Mouse (Mus musculus) heart, postnatal 36 days (tissue): ENCODE measurements around the gene Cpt2. TPM values are rescaled to one million over a fixed set of nuclear protein-coding genes. Genes with fewer than 3 reads are reported as not detected.

Source experiments
- DNase-seq, 2 experiments: peaks; one replicate each; pipeline ENCODE4 v3.0.0; 2021 to 2022
- intact Hi-C: fragments of 180-260 bp; cut with DNase I; formaldehyde crosslinking; loops from one replicate; pipeline ENCODE4 v1.15.1; 2025
- total RNA-seq, 2 experiments: library from RNA; stranded (reverse); gene quantifications; 2 replicates each; pipeline ENCODE4 v1.2.3; 2021

The Cpt2 gene
- 100 to 1,000 TPM; 308 to 324 TPM for total RNA-seq

- intact Hi-C loops: loop anchor here (2.0 to 10.0 kb wide), 3 partner anchors 32 to 382 kb away; partner anchors contain the start of gene Zyg11b
- peak; percentile 95 for DNase-seq
Observed at GRCm38 (mm10) chr4:107923145-107923802, at the start of gene Cpt2. Cpt2 (minus strand) TSS chr4:107923610.

DNA sequence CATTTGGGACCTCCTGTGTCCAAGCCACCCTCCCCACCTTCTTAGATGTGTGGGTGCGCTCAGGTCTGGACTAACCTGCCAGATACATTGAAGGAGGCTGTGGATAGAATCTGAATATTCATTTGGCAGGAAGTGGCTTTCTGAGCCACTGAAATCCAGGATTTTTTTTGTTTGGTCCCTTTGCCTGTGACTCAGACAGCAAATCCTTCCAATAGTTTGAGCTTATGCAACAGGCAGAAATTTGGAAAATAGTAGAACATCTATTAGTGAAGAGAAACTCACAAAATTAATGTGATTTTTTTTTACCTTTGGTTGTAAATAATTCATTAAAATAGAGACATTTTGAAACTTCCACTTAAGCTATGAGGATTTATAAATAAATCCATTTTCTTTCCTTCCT, 47.8 kb upstream of the Cpt2 start:
- DNase-seq: no peak
- intact Hi-C loops: no loop called here

- no peak for DNase-seq
- intact Hi-C loops: no loop called here
Observed at GRCm38 (mm10) chr4:107969781-107970180, 46.4 kb upstream of the Cpt2 start.

- intact Hi-C loops: no loop called here
- no peak for DNase-seq
Observed at GRCm38 (mm10) chr4:107967966-107968682, 44.7 kb upstream of the Cpt2 start, which contains the start of gene Slc1a7. Slc1a7 (plus strand) TSS chr4:107968332.

DNA sequence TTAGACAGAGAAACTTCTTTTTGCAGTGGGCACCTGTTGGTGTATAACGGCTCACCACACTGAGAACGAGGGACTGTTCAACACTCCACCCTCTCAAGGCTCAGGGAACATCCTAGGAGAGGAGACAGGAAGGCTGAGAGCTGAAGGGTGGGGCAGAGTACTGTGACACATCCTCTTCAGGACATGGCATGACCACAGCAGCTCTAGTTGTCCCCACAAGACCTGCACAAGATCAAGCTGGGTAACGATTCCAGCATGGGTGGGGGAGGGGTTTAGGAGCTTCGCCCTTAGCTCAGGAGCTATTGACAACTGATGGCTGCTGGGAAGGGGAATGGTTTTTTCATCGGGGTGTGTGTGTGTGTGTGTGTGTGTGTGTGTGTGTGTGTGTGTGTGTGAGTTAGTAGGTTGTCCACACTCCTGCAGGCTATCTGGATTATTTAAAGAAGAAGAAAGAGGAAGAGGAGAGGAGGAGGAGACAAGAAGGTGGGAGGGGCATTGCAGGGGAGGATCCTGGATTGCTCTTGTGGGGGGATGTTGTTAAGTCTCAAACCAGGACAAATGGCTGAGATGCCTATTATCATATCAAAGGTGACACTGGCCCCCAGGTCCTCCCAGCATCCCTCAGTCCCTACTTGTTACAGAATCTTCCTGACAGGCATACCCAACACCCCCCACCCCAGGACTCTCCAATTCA, 43.2 kb upstream of the Cpt2 start:
- peak in 1 of 2 experiments; percentile 24 for DNase-seq
- intact Hi-C loops: no loop called here

GRCm38 (mm10) chr4:107962792-107963191, 39.4 kb upstream of the Cpt2 start:
- intact Hi-C loops: loop anchor here (1.0 kb wide), 1 partner anchor 53 kb away; no protein-coding TSS in a partner anchor
- no peak for DNase-seq

GRCm38 (mm10) chr4:107962044-107962732, 38.8 kb upstream of the Cpt2 start:
- intact Hi-C loops: loop anchor here (1.0 kb wide), 1 partner anchor 53 kb away; no protein-coding TSS in a partner anchor
- DNase-seq: peak; percentile 75 to 79

- DNase-seq: no peak
- intact Hi-C loops: no loop called here
Observed at GRCm38 (mm10) chr4:107958487-107958886, 35.1 kb upstream of the Cpt2 start.

DNA sequence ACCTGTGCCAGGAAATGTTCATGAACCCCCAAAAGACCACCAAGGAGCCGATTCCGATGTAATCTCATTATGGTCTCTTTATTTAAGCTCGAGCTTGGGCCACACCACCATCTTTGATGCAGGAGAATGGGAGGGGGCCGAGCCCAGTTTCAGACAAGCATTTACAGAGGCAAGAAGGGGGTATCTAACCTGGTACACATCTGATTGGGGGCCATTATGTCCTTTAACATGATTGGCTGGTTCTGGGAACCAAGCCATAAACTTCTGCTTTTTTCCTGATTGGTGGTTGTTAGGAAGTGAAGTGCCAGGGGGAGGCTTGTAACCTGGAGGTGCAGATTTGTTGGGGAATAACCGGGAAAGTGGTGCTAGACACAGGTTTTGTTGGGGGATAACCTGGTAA, 32.3 kb upstream of the Cpt2 start:
- intact Hi-C loops: no loop called here
- DNase-seq: no peak

- intact Hi-C loops: no loop called here
- DNase-seq: no peak
Observed at GRCm38 (mm10) chr4:107952845-107953244, 29.4 kb upstream of the Cpt2 start.

DNA sequence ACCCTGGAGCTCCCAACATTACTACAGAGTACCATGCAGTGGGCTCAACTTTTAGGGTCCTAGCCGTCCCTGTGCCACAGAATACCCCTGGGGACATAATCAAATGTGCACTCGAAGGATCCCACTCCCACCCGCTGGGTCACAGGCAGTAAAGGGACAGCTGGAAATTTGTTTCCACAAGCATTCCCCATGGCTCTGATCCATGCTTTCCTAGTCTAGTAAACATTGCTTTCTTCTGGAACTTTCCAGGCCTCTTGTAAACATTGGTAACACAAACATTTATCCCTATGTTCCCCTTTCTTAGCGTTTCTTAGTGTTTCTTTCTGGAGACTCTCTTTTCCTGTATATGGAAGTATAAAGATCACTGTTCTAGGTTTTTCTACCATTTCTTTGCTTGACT, 26.5 kb upstream of the Cpt2 start:
- intact Hi-C loops: no loop called here
- no peak for DNase-seq

DNA sequence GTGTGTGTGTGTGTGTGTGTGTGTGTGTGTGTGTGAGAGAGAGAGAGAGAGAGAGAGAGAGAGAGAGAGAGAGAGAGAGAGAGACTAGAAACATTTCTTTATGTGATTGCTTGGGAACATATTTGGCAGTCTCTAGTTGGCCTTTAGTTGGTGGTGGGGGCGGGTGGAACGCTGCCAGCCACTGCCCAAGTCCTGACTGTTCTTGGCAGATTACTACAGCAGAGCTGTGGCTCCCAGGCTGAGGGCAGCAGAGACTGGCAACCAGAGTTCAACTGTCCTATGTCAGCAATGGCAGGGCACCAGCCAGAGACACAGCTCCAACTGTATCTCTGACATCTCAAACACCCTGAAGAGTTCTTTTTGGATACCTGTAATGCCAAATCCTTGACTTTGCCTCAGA, 20.7 kb upstream of the Cpt2 start:
- no peak for DNase-seq
- intact Hi-C loops: no loop called here

- intact Hi-C loops: no loop called here
- no peak for DNase-seq
Observed at GRCm38 (mm10) chr4:107942741-107943140, 19.3 kb upstream of the Cpt2 start.

- no peak for DNase-seq
- intact Hi-C loops: loop anchor here (5.0 kb wide), 1 partner anchor 389 kb away; the partner anchor contains the start of gene Coa7
Observed at GRCm38 (mm10) chr4:107938124-107938523, 14.7 kb upstream of the Cpt2 start.

DNA sequence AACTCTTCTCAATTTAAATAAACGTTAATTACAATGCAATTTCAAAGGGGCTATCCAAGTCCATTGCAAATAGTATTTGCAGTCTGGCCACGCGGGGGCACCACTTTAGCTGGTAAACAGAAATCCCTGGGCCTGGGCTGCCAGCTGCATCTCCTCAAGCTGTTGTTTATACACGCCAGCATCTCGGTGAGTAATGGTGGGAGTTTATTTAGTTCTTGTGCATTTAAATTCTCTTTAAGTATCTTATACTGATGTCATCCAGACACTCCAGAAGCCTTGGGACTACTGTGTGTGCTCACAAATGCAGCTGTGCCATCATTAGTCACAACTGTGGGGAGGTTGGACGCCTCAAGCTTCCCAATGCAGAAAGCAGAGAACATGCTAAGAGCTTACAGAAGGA, 13.9 kb upstream of the Cpt2 start:
- intact Hi-C loops: loop anchor here (5.0 kb wide), 1 partner anchor 390 kb away; the partner anchor contains the start of gene Coa7
- DNase-seq: peak; percentile 69 to 75

DNA sequence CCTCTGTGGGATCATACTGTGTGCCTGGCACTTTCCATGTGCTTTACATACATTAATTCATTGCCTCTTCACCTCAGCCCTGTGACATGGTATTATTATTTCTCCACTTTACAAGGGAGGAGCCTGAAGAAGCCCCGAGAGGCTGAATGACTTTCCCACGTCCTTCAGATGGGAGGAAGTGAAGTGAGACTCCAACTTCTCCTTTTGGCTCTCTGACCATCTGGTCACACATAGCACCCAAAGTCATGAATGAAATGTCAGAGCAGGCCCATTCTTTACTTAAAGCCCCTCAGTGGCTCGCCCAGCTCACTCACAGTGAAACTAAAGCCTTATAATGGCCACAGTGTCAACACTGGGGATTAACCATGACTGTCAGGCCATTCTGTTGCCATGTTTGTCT, 11.8 kb upstream of the Cpt2 start:
- intact Hi-C loops: loop anchor here (5.0 kb wide), 1 partner anchor 392 kb away; the partner anchor contains the start of gene Coa7

GRCm38 (mm10) chr4:107933239-107933638, 9.8 kb upstream of the Cpt2 start:
- DNase-seq: no peak
- intact Hi-C loops: no loop called here

More for the DNA sequence above, 11.8 kb upstream of the Cpt2 start:
- DNase-seq: no peak

DNA sequence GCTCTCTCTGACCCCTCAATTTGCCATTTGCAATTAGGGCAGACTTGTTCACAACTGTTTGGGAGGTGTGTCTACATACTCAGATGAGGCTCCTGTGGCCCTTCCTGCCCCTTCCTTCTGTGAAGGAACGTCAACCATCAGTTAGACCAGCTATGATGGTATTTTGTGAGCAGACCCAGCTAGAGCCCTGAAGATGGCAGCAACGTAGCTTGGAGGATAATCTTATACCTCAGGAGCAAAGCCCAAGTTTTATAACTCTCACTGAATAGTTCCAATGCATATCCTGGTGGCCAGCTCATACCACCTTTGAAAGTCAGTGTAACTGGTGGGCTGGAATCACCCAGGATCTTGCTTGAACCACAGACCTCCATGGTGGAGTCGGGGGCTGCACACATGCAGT, 8.0 kb upstream of the Cpt2 start:
- no peak for DNase-seq
- intact Hi-C loops: no loop called here

DNA sequence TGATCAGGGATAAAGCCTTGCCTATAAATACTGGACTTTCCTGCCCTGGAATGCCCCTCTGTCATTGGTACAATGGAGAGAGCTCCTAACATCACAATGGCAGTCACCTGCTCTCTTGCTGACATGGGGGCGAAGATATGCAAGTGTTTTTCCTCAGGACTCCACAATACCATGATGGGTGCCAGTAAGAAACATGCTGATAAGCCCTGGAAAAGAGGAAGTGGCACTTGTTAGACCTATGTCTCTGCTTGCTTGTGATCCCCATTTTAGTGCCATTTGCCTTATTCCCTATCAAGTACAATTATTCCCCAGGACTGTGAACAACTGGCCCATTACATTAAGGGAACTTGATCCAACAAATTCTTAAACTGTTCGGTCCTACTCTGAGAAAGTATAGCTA, 5.3 kb upstream of the Cpt2 start:
- intact Hi-C loops: loop anchor here (10.0 kb wide), 1 partner anchor 376 kb away; the partner anchor contains the start of gene Zyg11b
- no peak for DNase-seq

DNA sequence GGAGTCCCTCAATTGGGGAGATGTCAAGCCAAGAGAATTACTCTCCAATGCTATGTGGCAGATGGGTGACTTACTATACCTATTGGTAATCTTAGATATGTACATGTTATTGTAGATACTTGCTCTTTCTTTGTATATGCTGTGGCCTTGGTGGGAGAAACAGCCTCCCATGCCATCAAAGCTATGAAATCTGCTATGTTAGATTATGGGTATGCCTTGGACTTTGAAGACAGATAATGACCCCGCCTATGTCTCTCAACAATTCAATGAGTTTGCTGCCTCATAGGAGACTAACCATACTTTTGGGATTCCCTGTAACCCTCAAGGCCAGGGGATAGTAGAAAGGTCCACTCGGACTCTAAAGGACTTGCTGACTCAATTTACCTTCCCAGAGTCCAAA, 4.9 kb upstream of the Cpt2 start:
- DNase-seq: no peak
- intact Hi-C loops: loop anchor here (10.0 kb wide), 1 partner anchor 377 kb away; the partner anchor contains the start of gene Zyg11b
